Comparison of ENCODE assay signal across 14 mouse cellular contexts in genomic region chr5:15463561-15463960, GRCm38 (mm10). TPM values are rescaled to one million over a fixed set of nuclear protein-coding genes. Genes with fewer than 3 reads are reported as not detected.
A peak's percentile ranks its signal among the peaks of the same experiment; 100 is the strongest.
DNase-seq lines count a peak whose midpoint lies in the region.
"Had no signal": no experiment of that assay in that cellular context is flagged by ENCODE, and none has a peak within 500 bp of the region (broad histone marks: within the 10 kb centered on the region; RNA-seq: fewer than 3 reads in every experiment).

No protein-coding gene starts in this region.

- peak; percentile 43 to 87 for DNase-seq in adrenal gland, adult (ENCODE audit: inconsistent age in 2 of 2, low spot score in 1 of 2)
- peak; percentile 44 for DNase-seq in adrenal gland, postnatal 25 days
- DNase-seq in cerebellum, postnatal 25 days, result peak; percentile 11 to 27
- DNase-seq in kidney, adult 11 months, result peak; percentile 11
- DNase-seq in kidney, postnatal 25 days, result peak; percentile 37 to 54
- peak; percentile 20 to 33 for DNase-seq in left cerebral cortex, adult 18-20 months (ENCODE audit: low spot score in 2 of 2)
- peak; percentile 22 for DNase-seq in lung, postnatal 14 days
- DNase-seq in thymus, postnatal 4 days, result peak; percentile 20

RNA-seq across cellular contexts. Expression of gene Gm21149, which starts 12.8 kb away (rescaled TPM):
- not detected in 2 replicates for total RNA-seq in adrenal gland, postnatal 25 days (2021)
- total RNA-seq in left cerebral cortex, adult 18-20 months (2021), result not detected
- total RNA-seq: gastrocnemius, adult 18-20 months; gastrocnemius, postnatal 4 days; heart, postnatal 36 days; left cerebral cortex, adult 8-10 months; left cerebral cortex, postnatal 4 days; megakaryocyte, adult 5-6 weeks had no signal

Comparison
In these comparisons a context has a peak if more than half of its experiments do, and no peak if none do; other contexts are left out.
1. Peak in every context shown above with its lines: DNase-seq.
2. DNase-seq: peak in every context shown above with its lines; median percentile 65 in adrenal gland, adult; 46 in kidney, postnatal 25 days; 44 in adrenal gland, postnatal 25 days; 26 in left cerebral cortex, adult 18-20 months; 22 in lung, postnatal 14 days; 20 in thymus, postnatal 4 days; 19 in cerebellum, postnatal 25 days; 11 in kidney, adult 11 months.